Mouse (Mus musculus) C2C12 (cell line): ENCODE measurements at regions not wholly inside any gene's neighbourhood (a gene's known extent, or its start where the extent isn't known, plus 50 kb on each side); places are given as distances from the start of the nearest gene placed in this dataset.

Experiments used
- CEBPB ChIP-seq: IDR thresholded peaks from one replicate; pipeline ENCODE4 v1.6.1; 2011; ENCODE audit warnings: low read depth, mild to moderate bottlenecking, control low read depth, moderate library complexity
- CTCF ChIP-seq: IDR thresholded peaks from one replicate; pipeline ENCODE4 v1.5.1; 2011; ENCODE audit not compliant: control insufficient read depth, insufficient read depth, insufficient read length

DNA sequence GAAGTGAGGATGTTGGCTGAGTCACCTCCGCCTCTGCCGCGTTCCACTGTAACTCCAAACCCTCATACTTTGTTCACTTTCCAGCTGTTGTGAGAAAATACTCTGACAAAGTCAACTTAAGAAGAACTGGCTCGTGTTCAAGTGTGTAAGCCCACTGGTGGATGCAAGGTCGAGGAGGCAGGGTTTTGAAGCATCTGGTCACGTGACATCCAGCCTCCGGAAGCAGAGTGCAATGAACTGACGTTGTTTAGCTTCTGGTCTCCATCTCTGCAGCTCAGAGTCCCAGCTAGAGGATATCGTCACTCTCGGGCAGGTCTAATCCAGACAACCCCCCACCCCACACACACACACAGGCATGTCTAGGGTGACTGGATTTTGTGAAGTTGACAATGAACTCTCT is 140.1 kb downstream of the Kcnk1 start:
- TF ChIP-seq CTCF (no peak), CEBPB (no peak)
